Mouse (Mus musculus) adrenal gland, postnatal 36 days (tissue): ENCODE data around the gene Fam186b. TPM values are rescaled to one million over a fixed set of nuclear protein-coding genes. Genes with fewer than 3 reads are reported as not detected.

ENCODE experiments used
- DNase-seq, 2 experiments: peaks; one replicate each; pipeline ENCODE4 v3.0.0; 2021; ENCODE audit warnings: mixed read lengths in 1 of 2
- total RNA-seq, 2 experiments: library from RNA; stranded (reverse); gene quantifications; 2 replicates each; pipeline ENCODE4 v1.2.3; 2021

Gene Fam186b
- total RNA-seq, 2 experiments from 2014 or later, result 3.0 to 3.5 TPM

- no peak for DNase-seq
These were observed 24.5 kb upstream of the Fam186b start for GRCm38 (mm10) chr15:99320168-99320674.

- DNase-seq, result peak in 1 of 2 experiments; percentile 28
These were observed 23.8 kb upstream of the Fam186b start for GRCm38 (mm10) chr15:99319411-99319871.

- no peak for DNase-seq
These were observed 23.2 kb upstream of the Fam186b start for GRCm38 (mm10) chr15:99318861-99319410.

GRCm38 (mm10) chr15:99318071-99318470 is 22.4 kb upstream of the Fam186b start:
- DNase-seq, result no peak

- peak; percentile 49 to 57 for DNase-seq
These were observed 21.6 kb upstream of the Fam186b start for GRCm38 (mm10) chr15:99317267-99317651.

GRCm38 (mm10) chr15:99316314-99317266 is 20.9 kb upstream of the Fam186b start:
- DNase-seq, result peak; percentile 71 to 81

- peak in 1 of 2 experiments; percentile 21 for DNase-seq
These were observed 19.2 kb upstream of the Fam186b start for GRCm38 (mm10) chr15:99314891-99315290.

- no peak for DNase-seq
These were observed 14.9 kb upstream of the Fam186b start for GRCm38 (mm10) chr15:99310617-99311016.

GRCm38 (mm10) chr15:99309549-99309948 is 13.9 kb upstream of the Fam186b start:
- DNase-seq, result no peak

GRCm38 (mm10) chr15:99307476-99307875 is 11.8 kb upstream of the Fam186b start:
- DNase-seq, result no peak

- DNase-seq, result no peak
These were observed 525 bp upstream of the Fam186b start for GRCm38 (mm10) chr15:99296213-99296612.

- peak; percentile 96 to 97 for DNase-seq
These were observed 794 bp downstream of the Fam186b start, which contains the start of gene Prpf40b for GRCm38 (mm10) chr15:99294813-99295374. Gene Prpf40b, plus strand, starts transcription at chr15:99295087.

- DNase-seq, result no peak
These were observed 1.4 kb downstream of the Fam186b start for GRCm38 (mm10) chr15:99294287-99294686.

GRCm38 (mm10) chr15:99290586-99290985 is 5.1 kb downstream of the Fam186b start:
- no peak for DNase-seq

GRCm38 (mm10) chr15:99285189-99285535 is 10.5 kb downstream of the Fam186b start:
- DNase-seq, result no peak

GRCm38 (mm10) chr15:99284527-99285188 is 11.0 kb downstream of the Fam186b start:
- DNase-seq, result no peak

GRCm38 (mm10) chr15:99283456-99283855 is 12.2 kb downstream of the Fam186b start:
- no peak for DNase-seq

GRCm38 (mm10) chr15:99278271-99278670 is 17.4 kb downstream of the Fam186b start:
- no peak for DNase-seq

GRCm38 (mm10) chr15:99276095-99276494 is 19.6 kb downstream of the Fam186b start:
- no peak for DNase-seq

GRCm38 (mm10) chr15:99265679-99266078 is 30.0 kb downstream of the Fam186b start:
- peak; percentile 60 to 79 for DNase-seq

- DNase-seq, result no peak
These were observed 31.3 kb downstream of the Fam186b start for GRCm38 (mm10) chr15:99264363-99264762.

GRCm38 (mm10) chr15:99262702-99263101 is 33.0 kb downstream of the Fam186b start:
- DNase-seq, result no peak
